In the genomic region with DNA sequence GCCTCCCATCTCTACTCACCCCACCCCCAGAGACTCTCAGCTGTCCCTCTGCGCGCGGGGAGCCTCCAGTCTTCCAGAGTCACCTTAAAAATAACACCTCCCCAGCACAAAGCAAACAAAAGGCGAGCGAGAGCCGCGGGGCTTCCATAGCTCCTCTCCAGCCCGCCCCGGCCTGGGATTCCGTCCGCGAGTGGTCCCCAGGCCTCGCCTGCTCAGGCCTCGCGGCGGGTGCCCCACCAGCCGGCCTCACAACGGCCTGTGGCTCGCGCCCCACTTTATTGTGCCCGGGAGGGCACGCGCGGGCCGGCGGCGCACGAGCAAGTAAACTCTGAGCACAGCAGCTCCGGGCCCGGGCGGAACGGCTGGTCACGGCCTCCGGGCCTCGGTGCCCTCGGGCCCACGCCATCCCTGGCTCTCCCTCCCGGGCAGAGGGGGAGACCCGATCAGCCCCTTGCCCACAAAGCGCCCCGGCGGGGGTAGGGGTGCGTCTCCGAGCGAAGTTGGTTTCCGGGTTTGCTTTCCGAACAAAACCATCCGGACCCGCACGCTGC, we compare ENCODE assay signal across 8 mouse cellular contexts. TPM values are rescaled to one million over a fixed set of nuclear protein-coding genes. Genes with fewer than 3 reads are reported as not detected.
DNase-seq lines count a peak whose midpoint lies in the region; ATAC-seq and TF ChIP-seq lines count a peak whose summit lies in the region.

No protein-coding gene starts in this region.

- intact Hi-C loops in gastrocnemius, postnatal 36 days (cut with DNase I): no loop called here

- TF ChIP-seq POLR2A in bone marrow macrophage, adult 2 months (IDR thresholded peaks at IDR 0.05; ENCODE audit: borderline replicate concordance, low read depth, low read length): no peak

- H3K4me2 ChIP-seq in forebrain, embryonic 14.5 days (ENCODE audit: low read length): peak overlapping the region; percentile 88
- H3K4me2 ChIP-seq in kidney, embryonic 14.5 days (replicated peaks; ENCODE audit: low read depth, low read length): peak overlapping the region; percentile 68
- H3K4me2 ChIP-seq in midbrain, embryonic 12.5 days (replicated peaks): peak overlapping the region; percentile 91
- peak overlapping the region; percentile 79 for H3K4me2 ChIP-seq in stomach, embryonic 14.5 days (replicated peaks; ENCODE audit: low read depth, low read length)

- DNase-seq in urinary bladder, adult 2 months (ENCODE audit: low spot score): peak; percentile 53
- DNase-seq in urinary bladder, postnatal 10 days (ENCODE audit: low spot score): no peak
- peak; percentile 41 for DNase-seq in forebrain, embryonic 14.5 days (ENCODE audit: low spot score)
- no peak for DNase-seq in gastrocnemius, postnatal 36 days

- peak overlapping the region; percentile 43 for H3K27ac ChIP-seq in bone marrow macrophage, adult 2 months (ENCODE audit: insufficient read depth, low read depth, low read length)
- peak overlapping the region; percentile 85 for H3K27ac ChIP-seq in forebrain, embryonic 14.5 days (ENCODE audit: low read depth, low read length)
- peak overlapping the region; percentile 89 for H3K27ac ChIP-seq in kidney, embryonic 14.5 days (ENCODE audit: low read depth, low read length)
- peak overlapping the region; percentile 85 for H3K27ac ChIP-seq in midbrain, embryonic 12.5 days (replicated peaks)
- peak overlapping the region; percentile 93 for H3K27ac ChIP-seq in stomach, embryonic 14.5 days (ENCODE audit: low read length)

- peaks cover 13% of the 10 kb centered on the region; the same call in 1 of the 2 replicates for H3K36me3 ChIP-seq in forebrain, embryonic 14.5 days (ENCODE audit: control insufficient read depth, insufficient read depth, low read length)
- H3K36me3 ChIP-seq in kidney, embryonic 14.5 days (ENCODE audit: control insufficient read depth, insufficient read depth, low read length): no peaks in the 10 kb centered on the region; the same call in 1 of the 2 replicates
- H3K36me3 ChIP-seq in midbrain, embryonic 12.5 days: peaks cover 18% of the 10 kb centered on the region
- H3K36me3 ChIP-seq in stomach, embryonic 14.5 days (ENCODE audit: control insufficient read depth, insufficient read depth, low read length): peaks cover 9% of the 10 kb centered on the region; the same call in 1 of the 2 replicates

- under 1% methylated on average over 49 of the region's 50 CpGs for WGBS in forebrain, embryonic 14.5 days
- WGBS in kidney, embryonic 14.5 days: under 1% methylated on average over 47 of the region's 50 CpGs
- 0% methylated on average over 49 of the region's 50 CpGs for WGBS in midbrain, embryonic 12.5 days
- 1% methylated on average over 50 of the region's 50 CpGs for WGBS in stomach, embryonic 14.5 days

- H3K4me3 ChIP-seq in bone marrow macrophage, adult 2 months (ENCODE audit: insufficient read depth, low read length): peak overlapping the region; percentile 84
- peak overlapping the region; percentile 96 for H3K4me3 ChIP-seq in forebrain, embryonic 14.5 days (ENCODE audit: low read depth, low read length)
- peak overlapping the region; percentile 91 for H3K4me3 ChIP-seq in kidney, embryonic 14.5 days (ENCODE audit: low read length)
- peak overlapping the region; percentile 86 for H3K4me3 ChIP-seq in midbrain, embryonic 12.5 days
- peak overlapping the region; percentile 98 for H3K4me3 ChIP-seq in stomach, embryonic 14.5 days (ENCODE audit: low read depth, low read length)

- no peaks in the 10 kb centered on the region for H3K27me3 ChIP-seq in forebrain, embryonic 14.5 days (replicated peaks; ENCODE audit: control insufficient read depth, insufficient read depth, low read length)
- H3K27me3 ChIP-seq in kidney, embryonic 14.5 days (ENCODE audit: control insufficient read depth, insufficient read depth, low read length): no peaks in the 10 kb centered on the region
- H3K27me3 ChIP-seq in midbrain, embryonic 12.5 days: no peaks in the 10 kb centered on the region
- no peaks in the 10 kb centered on the region for H3K27me3 ChIP-seq in stomach, embryonic 14.5 days (ENCODE audit: control insufficient read depth, insufficient read depth, low read length)

- peak overlapping the region; percentile 95 for H3K9ac ChIP-seq in forebrain, embryonic 14.5 days (ENCODE audit: low read length)
- H3K9ac ChIP-seq in kidney, embryonic 14.5 days (ENCODE audit: low read depth, low read length): peak overlapping the region; percentile 94
- peak overlapping the region; percentile 97 for H3K9ac ChIP-seq in midbrain, embryonic 12.5 days (replicated peaks)
- peak overlapping the region; percentile 99 for H3K9ac ChIP-seq in stomach, embryonic 14.5 days (replicated peaks; ENCODE audit: low read depth, low read length)

- no peak for TF ChIP-seq CTCF in bone marrow macrophage, adult 2 months (IDR thresholded peaks at IDR 0.05; ENCODE audit: low read depth, low read length)

- H3K4me1 ChIP-seq in bone marrow macrophage, adult 2 months (ENCODE audit: control insufficient read depth, insufficient read depth, low read length): peaks cover 34% of the 10 kb centered on the region
- H3K4me1 ChIP-seq in forebrain, embryonic 14.5 days (ENCODE audit: control insufficient read depth, insufficient read depth, low read length): peaks cover 12% of the 10 kb centered on the region
- peaks cover 26% of the 10 kb centered on the region for H3K4me1 ChIP-seq in kidney, embryonic 14.5 days (ENCODE audit: control insufficient read depth, insufficient read depth, low read length)
- peaks cover 32% of the 10 kb centered on the region for H3K4me1 ChIP-seq in midbrain, embryonic 12.5 days
- H3K4me1 ChIP-seq in stomach, embryonic 14.5 days (ENCODE audit: control insufficient read depth, insufficient read depth, low read length): peaks cover 24% of the 10 kb centered on the region

- no peaks in the 10 kb centered on the region for H3K9me3 ChIP-seq in forebrain, embryonic 14.5 days (replicated peaks; ENCODE audit: control insufficient read depth, low read length)
- H3K9me3 ChIP-seq in kidney, embryonic 14.5 days (ENCODE audit: control insufficient read depth, low read length): no peaks in the 10 kb centered on the region
- no peaks in the 10 kb centered on the region for H3K9me3 ChIP-seq in midbrain, embryonic 12.5 days
- no peaks in the 10 kb centered on the region for H3K9me3 ChIP-seq in stomach, embryonic 14.5 days (ENCODE audit: control insufficient read depth, low read depth, low read length)

- ATAC-seq in forebrain, embryonic 14.5 days: peak; percentile 63
- ATAC-seq in kidney, embryonic 14.5 days (ENCODE audit: low FRiP score, low TSS enrichment): peak; percentile 55
- peak; percentile 36; the same call in 1 of the 2 replicates for ATAC-seq in midbrain, embryonic 12.5 days (ENCODE audit: low FRiP score, low read depth)
- ATAC-seq in stomach, embryonic 14.5 days (ENCODE audit: insufficient number of reproducible peaks, insufficient read depth, low FRiP score, low read depth): no peak

RNA-seq across cellular contexts. Expression of a gene that starts 1.5 kb away (rescaled TPM):
- 141 and 146 TPM in 2 replicates for polyA plus RNA-seq in urinary bladder, adult 2 months (2012; rRNA removed)
- 179 and 191 TPM in 2 replicates for polyA plus RNA-seq in bone marrow macrophage, adult 2 months (2012; ENCODE audit: insufficient read depth, insufficient read length, missing spikeins)
- polyA plus RNA-seq in forebrain, embryonic 14.5 days (2014; fragmentation: Nextera tagmentation; extraction: Ambion mirVana): 422 and 438 TPM in 2 replicates
- 440 and 481 TPM in 2 replicates for polyA plus RNA-seq in kidney, embryonic 14.5 days (2014; fragmentation: Nextera tagmentation; extraction: Ambion mirVana)
- 584 TPM in 2 replicates for polyA plus RNA-seq in midbrain, embryonic 12.5 days (2016; fragmentation: Nextera tagmentation; extraction: Ambion mirVana)
- 375 and 402 TPM in 2 replicates for polyA plus RNA-seq in stomach, embryonic 14.5 days (2014; fragmentation: Nextera tagmentation; extraction: Ambion mirVana)
- 10 to 100 TPM; 57.5 to 69.3 TPM for total RNA-seq in gastrocnemius, postnatal 36 days (2021)

RNA-seq across cellular contexts. Expression of a gene that starts 44.0 kb away (rescaled TPM):
- 1.9 and 3.4 TPM in 2 replicates for polyA plus RNA-seq in urinary bladder, adult 2 months (2012; rRNA removed)
- 107 and 112 TPM in 2 replicates for polyA plus RNA-seq in bone marrow macrophage, adult 2 months (2012; ENCODE audit: insufficient read depth, insufficient read length, missing spikeins)
- 0.42 and 0.58 TPM in 2 replicates for polyA plus RNA-seq in forebrain, embryonic 14.5 days (2014; fragmentation: Nextera tagmentation; extraction: Ambion mirVana)
- polyA plus RNA-seq in kidney, embryonic 14.5 days (2014; fragmentation: Nextera tagmentation; extraction: Ambion mirVana): 0.66 and 1.0 TPM in 2 replicates
- 0.69 and 1.1 TPM in 2 replicates for polyA plus RNA-seq in midbrain, embryonic 12.5 days (2016; fragmentation: Nextera tagmentation; extraction: Ambion mirVana)
- 1.2 and 1.4 TPM in 2 replicates for polyA plus RNA-seq in stomach, embryonic 14.5 days (2014; fragmentation: Nextera tagmentation; extraction: Ambion mirVana)
- total RNA-seq in gastrocnemius, postnatal 36 days (2021): under 1 TPM; 0.18 to 0.35 TPM

Comparison
In these comparisons a context has a peak if more than half of its experiments do, and no peak if none do; other contexts are left out.
1. DNase-seq: peak in urinary bladder, adult 2 months (single experiment) and forebrain, embryonic 14.5 days (single experiment); none in urinary bladder, postnatal 10 days (single experiment) and gastrocnemius, postnatal 36 days (0 of 2).
2. H3K27ac ChIP-seq: peak in every context shown above with its lines; median percentile 93 in stomach, embryonic 14.5 days; 89 in kidney, embryonic 14.5 days; 85 in forebrain, embryonic 14.5 days; 85 in midbrain, embryonic 12.5 days; 43 in bone marrow macrophage, adult 2 months.
3. RNA of a gene that starts 44.0 kb away (polyA plus RNA-seq): 107 to 112 TPM in bone marrow macrophage, adult 2 months; 1.9 to 3.4 TPM in urinary bladder, adult 2 months, 1.2 to 1.4 TPM in stomach, embryonic 14.5 days, 0.69 to 1.1 TPM in midbrain, embryonic 12.5 days, 0.66 to 1.0 TPM in kidney, embryonic 14.5 days and 0.42 to 0.58 TPM in forebrain, embryonic 14.5 days; every median in the first group is over 10 times any median in the second.
4. Peak in every context shown above with its lines, with median percentiles within 50 percentile points of each other: H3K4me3 ChIP-seq, H3K4me2 ChIP-seq and H3K9ac ChIP-seq.